Mouse (Mus musculus) urinary bladder, postnatal 14 days (tissue): ENCODE data around the gene Phc1.
A peak's percentile ranks its signal among the peaks of the same experiment; 100 is the strongest.

Experiments
- DNase-seq: peaks from one replicate; pipeline ENCODE4 v3.0.0; 2021; ENCODE audit warnings: low spot score

The Phc1 gene

GRCm38 (mm10) chr6:122295242-122295641 is 45.1 kb downstream of the Phc1 start:
- no peak for DNase-seq

GRCm38 (mm10) chr6:122294290-122294689 is 46.1 kb downstream of the Phc1 start:
- DNase-seq, result no peak

GRCm38 (mm10) chr6:122293796-122294195 is 46.6 kb downstream of the Phc1 start:
- DNase-seq, result no peak

GRCm38 (mm10) chr6:122293121-122293520 is 47.2 kb downstream of the Phc1 start:
- DNase-seq, result no peak

GRCm38 (mm10) chr6:122292184-122292583 is 48.2 kb downstream of the Phc1 start:
- DNase-seq, result no peak

GRCm38 (mm10) chr6:122291735-122292134 is 48.6 kb downstream of the Phc1 start:
- no peak for DNase-seq

GRCm38 (mm10) chr6:122291264-122291663 is 49.1 kb downstream of the Phc1 start:
- DNase-seq, result no peak

- DNase-seq, result no peak
Observed at GRCm38 (mm10) chr6:122290253-122290652, 50.1 kb downstream of the Phc1 start.

- no peak for DNase-seq
Observed at GRCm38 (mm10) chr6:122289313-122289712, 51.0 kb downstream of the Phc1 start.

- no peak for DNase-seq
Observed at GRCm38 (mm10) chr6:122288263-122288662, 52.1 kb downstream of the Phc1 start.

- no peak for DNase-seq
Observed at GRCm38 (mm10) chr6:122284823-122285222, 55.5 kb downstream of the Phc1 start.

- no peak for DNase-seq
Observed at GRCm38 (mm10) chr6:122284304-122284703, 56.1 kb downstream of the Phc1 start.

- DNase-seq, result no peak
Observed at GRCm38 (mm10) chr6:122283429-122283828, 56.9 kb downstream of the Phc1 start.

- no peak for DNase-seq
Observed at GRCm38 (mm10) chr6:122282782-122283181, 57.6 kb downstream of the Phc1 start, which contains the start of gene Klrg1. Gene Klrg1 (minus strand): TSS chr6:122282882.

- DNase-seq, result no peak
Observed at GRCm38 (mm10) chr6:122276565-122276964, 63.8 kb downstream of the Phc1 start.

GRCm38 (mm10) chr6:122274546-122274945 is 65.8 kb downstream of the Phc1 start:
- DNase-seq, result no peak

- no peak for DNase-seq
Observed at GRCm38 (mm10) chr6:122270152-122270551, 70.2 kb downstream of the Phc1 start.

GRCm38 (mm10) chr6:122269170-122269569 is 71.2 kb downstream of the Phc1 start:
- DNase-seq, result no peak

GRCm38 (mm10) chr6:122268561-122268960 is 71.8 kb downstream of the Phc1 start:
- peak; percentile 62 for DNase-seq
